Mouse (Mus musculus): ENCODE measurements around the gene Ebf1. TPM values are rescaled to one million over a fixed set of nuclear protein-coding genes. Genes with fewer than 3 reads are reported as not detected.
A peak's percentile ranks its signal among the peaks of the same experiment; 100 is the strongest.

Gene Ebf1
- total and polyA plus RNA-seq, 3 experiments: 13.8 to 37.0 (median 25.3) TPM

DNA sequence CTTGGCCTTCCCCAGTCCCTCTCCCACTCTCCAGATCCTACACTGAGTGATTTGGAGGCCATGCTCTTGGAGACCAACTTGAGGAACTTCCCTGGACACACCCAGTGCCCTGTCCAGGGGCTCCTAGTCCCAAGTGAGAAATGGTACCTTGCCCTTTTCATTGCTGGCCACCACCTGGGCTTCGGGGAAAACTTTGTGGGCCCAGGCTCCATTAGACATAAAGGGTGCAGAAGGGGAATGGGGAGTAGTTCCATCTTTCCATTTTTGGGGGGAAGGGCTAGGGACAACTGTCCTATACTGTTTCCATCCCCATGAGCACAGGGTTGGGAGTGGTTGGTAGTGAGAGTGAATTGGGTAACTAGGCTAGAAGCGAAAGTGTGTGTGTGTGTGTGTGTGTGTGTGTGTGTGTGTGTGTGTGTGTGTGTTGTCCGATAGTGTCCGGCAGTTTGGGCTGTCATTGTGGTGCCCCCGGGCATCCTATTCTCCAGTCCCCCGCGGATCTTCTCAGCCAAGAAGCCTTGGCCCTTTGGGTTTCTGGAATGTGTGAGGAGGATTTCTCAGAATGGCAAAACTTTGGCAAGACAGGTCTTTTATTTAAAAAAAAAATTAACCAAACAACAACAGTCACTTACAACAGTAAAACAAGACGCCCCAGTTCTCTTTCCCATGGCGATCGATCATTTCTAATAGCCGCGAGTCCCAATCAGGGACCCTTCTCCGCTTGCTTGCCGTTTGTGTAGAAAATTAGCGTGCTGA is 2.2 kb downstream of the Ebf1 start:
- DNase-seq: peak; percentile 18

DNA sequence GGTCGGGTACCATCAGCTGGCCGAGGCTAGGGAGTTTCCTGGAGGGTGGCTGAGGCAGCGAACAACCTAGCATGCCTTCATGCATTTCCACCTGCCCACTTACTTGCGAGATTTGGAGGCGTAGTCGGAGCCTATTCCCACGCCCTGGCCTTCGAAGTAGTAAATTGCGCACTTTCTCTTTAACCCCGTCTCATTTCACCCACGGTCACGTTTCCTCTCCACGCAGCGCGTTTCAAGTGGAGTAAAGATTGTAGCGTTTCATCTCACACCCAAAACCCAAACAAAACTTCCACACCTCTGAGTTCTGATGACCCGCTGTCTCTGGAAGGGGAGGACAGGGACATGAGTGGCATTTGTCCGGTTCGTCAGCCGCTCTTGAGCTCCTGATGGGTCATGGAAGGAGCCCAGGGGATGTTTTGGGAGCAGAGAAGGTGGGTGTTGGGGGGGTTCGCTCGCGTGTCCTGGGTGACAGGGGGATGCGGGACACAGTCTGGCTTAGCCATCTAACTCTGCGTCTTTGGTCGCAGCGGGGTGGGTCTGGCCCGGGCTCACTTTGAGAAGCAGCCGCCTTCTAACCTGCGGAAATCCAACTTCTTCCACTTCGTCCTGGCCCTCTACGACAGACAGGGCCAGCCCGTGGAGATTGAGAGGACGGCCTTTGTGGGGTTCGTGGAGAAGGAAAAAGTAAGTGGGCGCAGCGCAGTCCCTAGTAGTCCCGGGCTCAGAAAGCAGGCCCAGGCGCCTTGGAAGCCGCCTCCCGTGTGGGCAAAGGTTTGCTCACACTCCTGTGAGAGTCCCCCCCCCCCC is 3.0 kb downstream of the Ebf1 start:
- DNase-seq: peak; percentile 25

DNA sequence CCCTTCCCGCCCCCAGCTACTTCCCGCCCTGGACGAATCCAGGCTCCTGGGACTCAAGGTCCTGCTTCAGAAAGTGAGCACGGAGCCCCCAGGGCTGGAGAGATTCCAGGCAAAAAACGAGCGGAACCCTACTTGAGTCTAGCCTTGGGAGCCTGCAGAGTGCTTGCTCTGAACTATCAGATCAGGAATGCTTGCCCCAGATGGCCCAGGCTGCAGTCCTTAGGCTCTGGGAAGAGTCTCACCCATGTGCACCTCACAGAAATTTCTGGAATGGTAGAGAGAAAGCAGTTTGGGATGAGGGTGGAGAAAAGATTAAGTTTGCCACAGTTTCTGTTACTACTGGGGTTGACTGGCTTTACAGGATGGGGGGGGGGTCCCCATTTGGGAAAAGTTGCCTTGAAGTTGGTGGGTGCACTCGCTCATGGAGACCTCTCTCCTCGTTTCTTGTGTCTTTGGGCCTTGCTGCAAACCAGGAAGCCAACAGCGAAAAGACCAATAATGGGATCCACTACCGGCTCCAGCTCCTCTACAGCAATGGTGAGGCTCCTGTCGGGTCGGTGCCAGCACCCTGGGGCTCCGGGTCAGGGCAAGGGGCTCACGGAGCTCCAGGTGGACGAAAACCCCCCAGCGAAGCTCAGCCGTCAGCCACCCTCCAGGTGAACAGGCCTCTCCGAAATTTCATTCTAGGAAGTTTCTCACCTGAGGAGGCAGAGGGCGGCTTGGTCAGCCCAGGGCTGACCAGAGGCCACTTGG is 3.8 kb downstream of the Ebf1 start:
- peak; percentile 8 for DNase-seq

DNA sequence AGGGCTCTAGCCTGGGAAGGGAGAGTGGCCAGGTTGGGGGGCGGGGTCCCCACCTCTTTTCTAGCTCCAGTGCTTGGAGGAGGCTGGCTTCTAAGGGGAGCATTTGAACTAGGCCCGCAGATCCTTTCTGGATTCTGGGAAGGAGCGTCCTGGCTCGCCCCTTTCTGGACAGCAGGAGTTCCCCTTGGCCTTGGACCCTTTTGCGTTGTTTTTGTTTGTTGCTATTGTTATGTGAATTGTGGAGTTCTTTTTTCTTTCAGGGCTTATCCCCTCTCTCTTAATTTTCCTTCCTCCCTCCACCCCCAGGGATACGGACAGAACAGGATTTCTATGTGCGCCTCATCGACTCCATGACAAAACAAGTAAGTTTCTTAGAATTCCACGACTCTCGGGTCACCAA is 4.5 kb downstream of the Ebf1 start:
- DNase-seq: no peak

DNA sequence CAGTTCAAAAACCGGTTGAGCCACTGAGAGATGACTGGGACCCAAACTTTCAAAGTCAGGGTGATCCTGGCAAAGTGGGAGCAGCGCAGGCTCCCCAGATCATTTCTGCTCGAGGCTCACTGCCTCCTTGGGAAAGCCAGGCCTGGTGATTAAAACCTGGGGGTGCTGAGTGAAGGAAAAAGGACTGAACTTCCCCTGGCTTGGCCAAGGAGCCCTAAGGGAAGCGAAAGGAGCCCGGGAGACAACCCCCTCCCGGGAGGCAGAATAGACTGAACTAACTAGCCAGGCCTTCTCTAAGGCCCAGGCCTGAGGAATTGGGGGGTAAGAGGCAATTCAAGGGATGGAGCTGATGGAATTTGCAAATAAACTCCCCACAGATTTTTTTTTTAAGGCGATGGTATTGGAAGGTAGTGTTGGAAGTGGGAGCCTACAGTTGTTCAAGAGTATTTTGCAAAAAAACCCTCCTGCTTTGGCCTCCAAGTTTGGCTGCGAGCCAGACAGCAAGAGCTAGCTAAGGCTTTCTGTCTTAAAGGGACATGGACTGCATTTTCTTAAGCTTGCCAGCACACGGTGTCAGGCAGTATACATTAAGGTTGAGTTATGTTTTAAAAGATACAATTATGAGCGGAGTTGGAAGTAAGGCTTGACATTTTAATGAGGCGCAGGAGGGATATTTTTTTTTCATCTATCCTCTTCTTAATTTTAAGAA is 5.1 kb downstream of the Ebf1 start:
- peak; percentile 27 for DNase-seq

DNA sequence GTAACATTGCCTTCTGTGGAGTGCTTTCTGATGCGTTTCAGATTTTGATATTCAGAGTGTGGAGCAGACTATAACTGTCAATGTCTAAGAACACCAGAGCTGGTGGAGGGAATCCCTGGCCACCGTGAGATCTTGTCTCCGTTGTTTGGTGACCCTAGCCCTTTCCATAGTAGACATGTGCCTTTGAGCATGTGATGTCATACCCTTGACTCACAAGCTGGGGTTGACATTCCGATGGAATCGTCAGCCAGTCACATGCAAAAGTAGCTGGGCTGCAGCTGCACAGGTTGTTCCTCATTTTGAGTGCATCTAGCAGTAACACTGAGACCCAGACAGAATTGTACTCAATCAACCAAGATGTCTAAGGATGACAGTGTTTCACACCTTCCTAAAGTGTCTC is 7.4 kb downstream of the Ebf1 start:
- no peak for DNase-seq

DNA sequence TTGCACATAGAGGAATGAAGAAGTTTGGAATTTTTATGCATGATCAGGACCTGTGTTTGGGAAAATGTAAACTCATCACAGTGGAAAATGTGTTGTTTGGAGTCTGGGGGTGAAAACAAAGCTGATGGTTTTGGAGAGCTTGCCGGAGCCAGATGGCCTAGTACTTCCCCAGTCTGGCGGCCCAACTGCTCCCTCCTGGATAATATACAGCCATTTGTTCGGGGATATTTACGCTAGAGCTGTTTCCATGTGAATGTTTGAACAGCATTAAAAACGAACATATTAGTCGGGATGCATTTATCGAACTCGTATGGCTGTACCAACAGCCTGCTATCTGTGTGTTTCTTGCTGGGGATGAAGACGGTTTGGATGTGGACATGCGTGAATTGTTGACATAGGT is 8.9 kb downstream of the Ebf1 start:
- no peak for DNase-seq

DNA sequence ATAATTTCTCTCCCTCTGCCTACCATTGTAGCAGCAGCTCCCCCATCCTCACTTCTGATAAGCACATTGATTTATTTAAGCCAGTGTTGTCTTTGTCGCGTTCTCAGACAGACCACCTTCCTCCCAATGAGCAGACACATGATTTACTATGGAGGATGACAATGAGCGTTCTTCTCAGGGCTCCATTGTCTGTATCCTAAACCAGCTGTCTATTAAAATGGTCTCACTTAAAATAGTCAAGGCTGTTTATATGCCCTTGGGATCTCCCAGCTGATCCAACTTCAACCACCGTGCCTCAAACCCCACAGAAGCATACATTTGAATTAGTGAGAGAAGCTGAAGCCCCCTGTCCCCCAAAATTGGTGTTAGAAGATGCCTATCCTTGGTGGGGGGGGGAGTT is 11.3 kb downstream of the Ebf1 start:
- no peak for DNase-seq

DNA sequence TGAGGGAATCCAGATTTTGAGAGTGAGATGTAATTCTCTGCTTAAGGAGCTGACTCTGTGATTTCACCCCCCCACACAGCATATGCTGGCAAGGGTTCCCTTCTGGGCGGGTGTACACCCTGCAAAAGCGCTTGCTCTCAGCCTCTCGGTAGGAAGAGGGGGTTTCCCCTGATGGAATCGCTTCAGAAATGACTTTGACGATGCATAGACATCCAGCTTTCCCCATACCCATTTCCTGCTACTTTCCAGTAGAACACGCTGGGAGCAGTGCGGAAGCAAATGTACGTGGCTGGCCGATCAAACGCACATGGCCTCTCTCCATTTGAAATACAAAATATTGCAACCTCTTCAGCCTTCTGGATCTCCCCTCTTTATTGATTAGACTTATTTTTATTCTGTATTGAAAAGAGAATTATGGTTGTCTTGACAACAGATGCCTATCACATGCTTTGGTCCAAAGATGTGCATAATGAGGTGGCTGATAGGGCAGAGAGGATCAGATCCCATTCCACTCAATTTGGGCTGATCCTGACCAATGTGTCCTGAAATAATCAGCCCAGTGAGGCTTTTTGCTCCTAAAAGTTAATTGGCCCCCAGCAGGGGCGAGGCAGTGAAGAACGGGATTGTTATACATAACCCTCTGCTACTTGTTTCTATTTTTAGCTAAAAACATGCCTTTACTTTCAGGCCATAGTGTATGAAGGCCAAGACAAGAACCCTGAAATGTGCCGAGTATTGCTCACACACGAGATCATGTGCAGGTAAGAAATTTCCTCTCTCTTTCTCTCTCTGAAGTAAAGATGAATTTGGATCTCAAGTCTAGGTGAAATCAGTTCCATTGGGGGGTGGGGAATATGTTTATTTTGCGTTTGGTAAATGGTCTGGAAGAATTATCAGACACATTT is 15.2 kb downstream of the Ebf1 start:
- no peak for DNase-seq

DNA sequence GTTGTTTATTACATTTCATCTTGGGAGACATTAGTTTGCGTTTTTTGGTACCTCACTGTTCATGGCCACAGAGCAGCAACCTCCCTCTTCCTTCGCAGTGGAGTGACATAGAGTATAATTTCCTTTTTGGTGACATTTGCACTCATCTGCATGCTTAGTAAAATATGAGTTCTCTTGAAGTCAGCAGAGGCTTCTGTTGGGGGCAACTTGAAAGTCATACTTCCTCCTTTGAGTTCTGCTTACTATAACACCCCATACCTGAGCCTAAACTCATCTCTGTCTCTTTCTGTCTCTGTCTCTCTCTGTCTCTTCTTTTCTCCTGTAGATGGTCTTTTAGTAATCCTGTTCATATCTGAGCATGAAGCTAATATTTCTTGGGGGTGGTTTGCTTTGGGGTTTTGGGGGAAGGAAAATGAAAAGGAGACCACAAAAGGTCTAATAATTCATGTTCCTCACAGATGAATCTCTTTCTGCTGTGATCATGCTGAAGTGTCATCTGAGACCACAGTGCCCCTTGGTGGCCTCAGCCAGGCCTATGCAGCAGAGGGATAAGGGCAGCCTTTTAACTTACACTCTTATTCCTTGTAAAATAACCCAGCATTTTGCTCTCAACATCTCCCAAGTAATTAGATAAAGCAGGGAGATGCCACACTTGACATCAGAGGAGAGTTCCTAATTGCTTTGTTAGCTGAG is 16.0 kb downstream of the Ebf1 start:
- DNase-seq: no peak

DNA sequence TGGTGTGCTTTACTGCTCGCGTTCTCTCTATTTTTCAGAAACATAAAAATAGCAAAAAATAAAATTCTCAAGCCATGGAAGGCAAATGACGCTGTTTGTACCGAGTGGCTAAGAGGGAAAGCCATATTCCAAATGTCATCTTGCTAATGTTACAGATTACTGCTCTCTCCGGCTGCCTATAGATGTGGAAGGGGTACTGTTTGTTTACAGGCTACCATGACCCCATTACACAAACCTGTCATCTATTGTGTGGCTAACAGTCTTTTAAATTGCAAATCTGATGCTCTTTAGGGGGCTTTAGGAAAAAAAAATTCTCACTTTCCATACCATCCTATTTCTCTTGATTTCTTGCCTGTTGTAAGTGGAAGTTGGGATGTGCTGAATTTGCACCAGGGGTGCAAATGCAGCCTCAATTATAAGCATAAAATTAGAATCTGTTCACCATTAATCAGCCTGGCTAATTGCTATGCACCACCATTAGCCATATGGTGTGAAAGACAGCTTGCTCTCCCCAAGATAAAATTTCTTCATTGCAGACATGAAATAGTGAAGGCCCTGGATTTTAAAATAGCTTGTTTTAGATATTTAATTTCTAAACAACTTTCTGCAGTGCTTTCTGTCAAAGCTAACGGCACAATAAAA is 17.6 kb downstream of the Ebf1 start:
- no peak for DNase-seq

DNA sequence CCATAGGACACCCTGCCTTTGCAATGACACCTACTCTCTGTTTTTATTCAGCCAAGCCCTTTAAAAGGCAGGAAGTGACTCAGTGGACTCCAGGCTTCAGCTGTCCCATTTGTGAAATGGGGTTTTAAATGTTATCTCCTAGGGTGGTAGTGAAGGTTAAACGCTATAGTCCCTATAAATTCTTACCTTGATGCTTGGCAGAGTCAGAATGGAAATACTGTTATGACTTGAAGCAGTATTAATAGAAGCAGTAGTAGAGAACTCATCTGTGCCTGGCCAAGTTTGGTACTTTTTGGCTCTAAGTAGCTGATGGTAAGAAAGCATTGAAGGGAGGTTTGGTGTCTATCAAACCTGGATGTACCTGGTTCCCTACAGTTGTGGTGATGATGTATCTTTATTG is 19.1 kb downstream of the Ebf1 start:
- DNase-seq: no peak

DNA sequence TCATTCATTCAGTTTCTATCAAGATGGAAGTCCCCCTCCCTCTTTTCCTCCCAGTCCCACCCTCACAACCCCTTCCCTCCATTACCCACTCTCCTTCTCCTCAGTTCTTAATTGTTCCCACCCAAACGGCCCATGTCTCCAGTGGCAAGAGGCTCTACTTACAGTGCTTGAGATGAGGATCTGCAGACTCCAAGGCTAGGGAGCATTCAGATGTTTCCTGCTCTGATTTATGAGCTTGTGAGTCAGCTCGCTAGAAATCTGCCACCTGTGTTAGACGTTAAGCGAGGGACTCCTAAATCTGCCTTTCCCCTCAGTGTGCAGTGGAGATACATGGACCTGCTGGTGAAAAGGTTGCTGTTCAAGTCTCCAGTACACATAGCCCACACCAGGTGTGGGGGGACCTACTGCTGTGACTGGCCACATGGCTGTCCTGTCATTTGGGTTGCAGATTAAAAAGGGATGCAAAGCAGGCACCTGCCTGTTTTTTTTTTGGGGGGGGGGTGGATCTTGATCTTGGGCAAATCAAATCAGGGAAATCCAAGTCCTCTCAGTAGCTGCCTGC is 21.2 kb downstream of the Ebf1 start:
- no peak for DNase-seq

DNA sequence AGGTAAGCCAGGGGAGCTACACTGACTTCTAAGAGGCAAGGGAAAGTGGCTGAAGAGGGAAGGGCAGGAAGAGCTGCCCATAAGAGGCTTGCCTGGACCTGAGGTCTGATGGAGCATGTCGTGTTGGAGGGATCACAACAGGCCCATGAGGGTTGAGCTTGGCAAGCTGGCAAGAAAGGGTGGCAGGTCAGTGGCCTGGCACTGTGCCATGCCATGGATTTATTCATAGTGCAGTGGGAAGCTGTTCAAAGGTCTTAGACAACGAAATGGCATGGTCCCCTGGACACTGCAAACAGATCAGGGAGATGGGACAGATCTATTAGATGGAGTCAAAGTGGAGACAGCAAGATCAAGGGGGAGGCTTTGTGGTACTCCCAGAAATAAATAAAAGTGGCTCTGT is 24.4 kb downstream of the Ebf1 start:
- peak; percentile 22 for DNase-seq

DNA sequence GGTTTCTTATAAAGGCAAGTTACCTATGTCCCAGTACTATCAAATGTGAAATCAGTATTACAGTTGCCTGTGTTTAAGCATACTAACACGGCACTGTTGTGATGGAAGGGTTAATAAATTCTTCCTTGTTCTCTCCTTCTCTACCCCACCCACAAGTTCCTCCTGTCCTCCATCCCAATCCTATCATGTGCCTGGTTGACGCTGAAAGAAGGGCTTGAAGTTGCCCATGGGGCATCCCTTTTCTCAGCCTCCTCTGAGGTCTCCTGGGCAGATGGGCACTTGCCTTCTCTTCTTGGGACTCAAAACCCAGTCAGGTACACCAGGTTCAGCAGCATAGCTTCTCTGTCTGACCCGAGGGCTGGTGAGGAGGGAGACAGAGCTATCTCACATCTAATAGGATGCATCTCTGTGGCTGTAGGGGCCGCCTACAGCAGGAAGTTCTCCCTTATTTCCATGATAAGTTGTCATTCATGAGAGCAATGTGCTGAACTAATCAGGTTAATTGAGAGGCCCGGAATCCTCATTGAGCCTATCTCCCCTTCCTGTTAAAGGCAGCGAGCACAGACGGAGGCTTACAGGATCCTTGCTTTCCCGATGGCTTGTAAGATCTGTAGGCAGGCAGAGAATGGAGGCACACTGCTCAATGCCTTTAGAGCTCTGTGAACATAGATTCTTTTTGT is 37.4 kb downstream of the Ebf1 start:
- DNase-seq: no peak

DNA sequence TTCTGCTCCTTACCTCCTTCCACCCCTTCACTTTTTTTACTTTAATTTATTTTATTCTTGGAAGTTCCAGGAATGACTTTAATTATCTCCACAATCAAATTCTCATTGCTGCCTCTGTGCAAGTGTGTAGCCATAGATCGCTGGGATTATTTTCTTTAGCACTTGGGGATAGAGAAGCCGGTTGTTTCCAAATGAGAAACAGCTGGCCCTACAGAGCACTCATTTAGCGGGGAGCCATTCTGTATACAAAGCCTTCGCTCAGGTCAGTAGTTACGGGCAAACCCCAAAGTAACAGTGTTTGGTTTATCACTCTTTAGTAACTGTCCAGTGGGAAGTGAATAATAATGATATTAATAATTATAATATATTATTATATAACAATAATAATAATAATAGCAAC is 38.4 kb downstream of the Ebf1 start:
- no peak for DNase-seq

DNA sequence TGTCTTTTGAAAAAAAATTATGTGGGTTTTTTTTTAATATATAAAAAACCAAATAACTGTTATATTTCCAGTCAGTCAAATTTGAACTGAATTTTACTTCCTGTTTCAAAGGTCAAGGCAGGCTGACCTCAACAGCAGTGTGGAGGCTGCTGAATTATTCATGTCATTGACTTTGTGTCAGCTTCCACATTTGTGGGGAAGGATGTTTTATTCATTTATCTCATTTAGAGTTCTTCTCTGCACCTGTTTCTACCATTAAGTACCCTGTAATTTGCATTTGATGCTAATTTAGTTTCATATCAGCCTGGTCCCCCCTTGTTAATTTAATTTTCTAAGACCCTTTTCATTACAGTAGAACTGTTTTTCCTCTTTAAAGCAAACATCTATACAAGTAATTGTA is 39.8 kb downstream of the Ebf1 start:
- DNase-seq: no peak

DNA sequence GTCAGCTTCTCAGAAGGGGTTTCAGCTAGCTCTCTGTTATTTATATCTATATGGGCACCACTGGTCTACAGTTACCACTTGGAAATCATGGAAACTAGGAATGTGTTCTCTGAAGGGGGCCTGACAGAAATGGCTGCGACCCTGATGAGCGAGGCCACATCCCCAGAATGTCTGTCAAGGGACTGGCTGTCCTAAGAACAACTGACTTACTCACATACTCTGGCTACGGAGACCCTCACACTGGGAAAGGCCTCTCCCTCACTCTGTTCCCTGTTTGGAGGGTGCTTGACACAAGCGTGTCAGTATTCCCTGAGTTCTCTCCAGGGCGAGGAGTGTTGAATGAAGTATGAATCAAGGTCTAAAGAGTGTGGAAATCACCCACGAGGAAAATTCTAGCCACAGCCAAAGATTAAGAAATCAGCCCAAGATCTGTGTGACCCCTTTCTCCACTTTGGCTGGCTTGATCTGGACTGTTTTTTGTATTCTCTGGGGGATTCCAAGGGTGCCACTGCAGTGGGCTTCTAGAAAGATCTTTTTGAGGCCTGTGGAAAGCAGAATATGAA is 40.8 kb downstream of the Ebf1 start:
- DNase-seq: no peak

DNA sequence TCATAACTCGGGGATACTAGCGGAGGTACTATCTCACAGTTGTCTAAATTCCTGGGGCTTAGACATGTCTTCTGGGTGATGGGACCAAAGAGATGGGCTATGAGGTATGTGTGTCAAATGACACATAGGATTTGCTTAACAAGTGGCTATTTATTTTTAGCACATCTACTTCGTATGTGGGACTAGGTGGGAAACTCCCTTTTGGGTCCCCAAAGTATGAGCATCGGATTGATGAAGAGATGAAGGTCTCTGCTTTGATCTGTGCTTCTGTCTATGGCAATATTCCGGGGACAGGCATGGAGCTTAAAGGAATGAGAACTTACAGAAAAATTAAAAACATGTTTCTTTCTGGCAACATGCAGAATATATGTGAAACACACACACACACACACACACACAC is 44.8 kb downstream of the Ebf1 start:
- no peak for DNase-seq

Data from adrenal gland, adult 2 months (tissue).